Mouse (Mus musculus) activated CD4-positive, CD25-positive, alpha-beta regulatory T cell, adult 4 months (primary cell): ENCODE results near the gene Disp2. TPM values are rescaled to one million over a fixed set of nuclear protein-coding genes. Genes with fewer than 3 reads are reported as not detected.
A peak's percentile ranks its signal among the peaks of the same experiment; 100 is the strongest.

Experiments used
- ATAC-seq: one replicate; pipeline ENCODE4 v1.8.0; 2017
- polyA plus RNA-seq, 2 experiments: library from polyadenylated mRNA; unstranded; fragments of 100-300 nt; shearing (Covaris generic); gene quantifications; one replicate each; pipeline ENCODE4 v1.2.1; 2017

Gene Disp2
- polyA plus RNA-seq, 2 experiments from 2014 or later = 0.25 TPM; not detected in 1

DNA sequence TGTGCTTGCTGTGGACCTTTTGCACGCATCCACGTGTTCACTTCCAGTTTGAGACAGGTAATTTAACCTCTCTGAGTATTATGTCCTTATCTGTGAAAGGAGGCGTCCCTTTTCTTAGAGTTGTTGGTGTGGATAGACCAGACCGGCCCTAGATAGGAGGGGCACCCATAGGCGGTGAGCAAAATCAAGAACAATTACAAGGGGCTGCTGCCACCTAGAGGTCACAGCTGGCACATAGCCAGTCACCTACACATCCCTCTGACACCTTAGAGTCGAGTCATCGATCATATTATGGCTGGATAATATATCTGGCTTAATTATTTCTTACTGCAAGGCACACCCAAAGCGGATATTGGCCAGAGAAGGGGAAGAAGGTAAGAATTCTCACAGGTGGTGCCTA, 19.7 kb upstream of the Disp2 start:
- peak; percentile 81 for ATAC-seq

DNA sequence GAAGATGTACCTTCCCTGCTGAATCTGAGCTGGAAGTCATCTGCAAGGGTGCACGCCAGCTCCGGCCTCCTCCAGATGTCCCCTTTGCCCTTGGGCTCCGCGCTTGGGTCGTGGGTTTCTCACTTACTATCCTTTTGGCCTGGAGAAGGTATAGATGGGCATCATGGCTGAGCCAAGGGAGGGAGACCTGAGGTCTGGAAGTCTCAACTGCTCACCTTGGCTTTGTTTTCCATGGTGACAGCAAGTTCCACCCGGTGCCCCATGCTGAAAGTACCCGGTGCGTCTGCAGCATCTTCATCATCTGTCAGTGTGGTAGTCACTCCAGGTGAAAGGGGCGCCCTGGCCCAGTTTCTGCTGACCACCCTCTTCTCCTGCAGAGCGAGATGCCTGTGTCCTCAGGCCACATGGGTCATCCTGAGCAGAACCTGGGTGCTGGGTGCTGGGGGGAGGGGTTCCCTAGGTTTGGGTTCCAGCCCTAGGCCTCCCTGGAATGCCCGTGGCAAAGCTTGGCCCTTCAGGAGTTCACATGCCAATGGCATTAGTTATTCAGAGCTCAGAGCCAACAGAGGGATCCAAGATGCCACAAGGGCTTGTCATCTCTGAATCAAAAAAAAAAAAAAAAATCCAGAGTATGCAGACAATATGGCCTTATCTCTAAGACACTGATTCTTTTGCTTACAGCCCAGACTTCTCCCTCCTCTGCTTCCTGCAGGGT, 19.1 kb upstream of the Disp2 start:
- no peak for ATAC-seq

DNA sequence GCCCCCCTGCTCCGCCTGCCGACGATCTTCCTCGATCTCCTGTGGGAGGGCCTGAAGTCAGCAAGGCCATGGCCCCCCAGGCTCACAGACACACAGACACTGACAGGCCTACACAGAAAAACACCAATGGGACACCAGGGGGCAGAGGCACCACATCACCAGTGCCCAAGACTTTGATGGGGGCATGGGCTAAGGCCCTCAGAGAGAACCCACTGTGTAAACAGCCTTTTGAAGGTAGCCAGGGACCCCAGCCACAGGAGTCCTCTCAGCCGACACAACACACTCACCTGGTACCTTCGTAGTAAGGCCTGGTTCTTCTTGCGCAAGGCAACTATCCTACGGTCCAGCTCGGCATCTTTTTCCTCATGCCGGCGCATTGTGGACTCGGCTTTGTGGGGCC, 18.2 kb upstream of the Disp2 start:
- no peak for ATAC-seq

DNA sequence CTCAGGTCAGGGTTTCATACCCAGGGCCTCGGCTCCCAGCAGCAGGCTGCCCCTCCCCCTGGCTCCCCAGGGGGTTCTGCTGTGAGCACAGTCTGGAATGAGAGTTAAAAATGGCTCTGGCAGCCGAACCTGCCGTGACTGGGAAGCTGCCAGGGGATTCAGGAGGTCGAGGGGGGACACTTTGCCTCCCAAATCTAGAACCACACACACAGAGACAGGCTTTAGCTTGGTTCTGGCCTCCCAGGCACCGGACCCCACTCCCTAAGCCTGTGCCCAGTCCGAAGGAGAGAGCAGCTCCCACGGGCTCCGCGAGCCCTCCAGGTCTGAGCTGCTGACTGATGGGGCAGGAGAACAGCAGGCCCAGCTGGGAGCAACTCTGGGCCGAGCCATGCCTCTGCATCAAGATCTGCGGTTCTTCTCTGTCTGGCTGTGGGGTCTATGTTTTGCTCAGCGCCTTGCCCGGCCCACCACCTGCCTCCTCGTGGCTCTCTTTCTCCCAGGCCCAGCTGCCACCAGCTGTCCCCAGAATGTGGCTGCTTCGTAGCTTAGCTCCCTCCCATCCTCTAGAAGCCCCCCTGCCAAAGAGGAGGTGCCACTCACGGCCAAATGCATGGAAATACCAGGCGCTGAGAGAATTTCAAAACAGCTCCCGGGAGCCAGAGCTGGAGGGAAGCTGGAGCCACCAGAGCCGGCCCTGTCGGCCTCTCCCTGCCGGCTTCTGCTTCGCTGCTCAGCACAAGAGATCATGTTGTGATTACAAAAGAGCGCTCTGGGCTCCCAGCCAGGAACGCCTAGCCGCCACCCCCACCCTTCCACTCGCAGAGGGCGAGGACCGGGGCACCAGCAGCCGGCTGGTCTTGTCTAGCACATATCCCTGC, 17.4 kb upstream of the Disp2 start, which contains the start of gene Ccdc9b:
Ccdc9b (minus strand) TSS at position 756 of the 878 bp plus-strand sequence.
- ATAC-seq = no peak

- ATAC-seq = no peak
Observed at GRCm38 (mm10) chr2:118762784-118763148, 16.8 kb upstream of the Disp2 start.

DNA sequence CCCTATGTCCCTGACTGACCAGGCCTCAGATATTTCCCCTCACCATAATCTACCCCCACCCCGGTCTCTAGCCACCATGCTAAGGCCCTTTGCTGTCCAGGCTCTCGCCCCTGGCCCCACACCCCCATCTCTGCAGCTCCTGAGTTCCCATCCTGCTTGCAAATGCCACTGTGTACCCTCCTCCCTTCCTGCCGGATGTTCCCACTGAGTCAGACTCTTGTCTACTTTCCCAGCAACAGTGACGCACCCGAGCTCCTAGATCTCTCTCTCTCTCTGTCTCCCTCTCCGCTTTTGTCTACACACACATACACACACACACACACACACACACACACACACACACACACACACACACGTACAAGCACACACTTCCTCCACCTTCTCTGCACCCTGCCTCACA, 16.1 kb upstream of the Disp2 start:
- no peak for ATAC-seq

GRCm38 (mm10) chr2:118764094-118764831, 15.3 kb upstream of the Disp2 start:
- no peak for ATAC-seq

- ATAC-seq = no peak
Observed at GRCm38 (mm10) chr2:118764875-118765274, 14.6 kb upstream of the Disp2 start.

DNA sequence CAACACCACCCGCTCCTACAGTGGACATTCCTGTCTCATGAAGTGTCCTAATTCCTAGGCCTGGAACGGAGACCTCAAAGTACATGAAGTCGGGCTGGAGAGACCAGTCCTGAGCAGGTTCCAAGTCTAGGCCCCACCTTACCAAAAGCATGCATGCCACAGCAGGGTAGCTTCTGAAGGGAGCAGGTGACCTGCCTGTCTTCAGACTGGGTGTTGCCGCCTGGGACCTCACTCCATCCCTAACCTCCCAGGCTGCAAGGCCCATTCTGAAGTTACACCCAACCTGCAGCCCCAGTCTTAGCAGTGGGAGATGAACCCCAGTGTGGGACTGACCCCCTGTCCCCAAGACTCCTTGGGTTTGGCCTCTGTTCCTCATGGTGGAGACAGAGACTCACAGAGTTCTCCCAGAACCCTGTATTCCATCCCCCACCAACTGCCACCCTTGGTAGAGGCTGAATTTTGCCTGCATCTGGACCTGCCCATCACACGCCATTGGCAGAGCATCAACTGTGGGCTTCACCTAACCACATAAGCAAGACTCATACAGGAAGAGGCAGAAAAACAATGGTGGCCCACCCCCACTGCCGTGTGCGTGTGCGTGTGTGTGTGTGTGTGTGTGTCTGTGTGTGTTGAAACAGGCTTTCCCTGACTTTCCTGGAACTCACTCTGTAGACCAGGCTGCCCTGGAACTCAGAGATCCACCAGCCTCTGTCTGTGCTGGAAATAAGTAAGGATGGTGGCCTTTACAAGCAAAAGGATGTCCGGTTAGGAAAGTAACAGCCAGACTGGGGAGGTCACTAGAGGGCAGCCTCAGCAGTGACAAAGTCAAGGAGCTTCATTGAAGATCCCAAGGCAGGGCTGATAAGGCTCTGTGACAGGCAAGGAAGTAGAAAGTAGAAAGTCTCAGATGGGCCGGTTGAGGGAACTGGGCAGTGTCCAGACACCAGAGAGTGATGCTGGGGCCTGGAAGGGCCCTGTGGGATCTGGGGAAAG, 13.2 kb upstream of the Disp2 start:
- no peak for ATAC-seq

DNA sequence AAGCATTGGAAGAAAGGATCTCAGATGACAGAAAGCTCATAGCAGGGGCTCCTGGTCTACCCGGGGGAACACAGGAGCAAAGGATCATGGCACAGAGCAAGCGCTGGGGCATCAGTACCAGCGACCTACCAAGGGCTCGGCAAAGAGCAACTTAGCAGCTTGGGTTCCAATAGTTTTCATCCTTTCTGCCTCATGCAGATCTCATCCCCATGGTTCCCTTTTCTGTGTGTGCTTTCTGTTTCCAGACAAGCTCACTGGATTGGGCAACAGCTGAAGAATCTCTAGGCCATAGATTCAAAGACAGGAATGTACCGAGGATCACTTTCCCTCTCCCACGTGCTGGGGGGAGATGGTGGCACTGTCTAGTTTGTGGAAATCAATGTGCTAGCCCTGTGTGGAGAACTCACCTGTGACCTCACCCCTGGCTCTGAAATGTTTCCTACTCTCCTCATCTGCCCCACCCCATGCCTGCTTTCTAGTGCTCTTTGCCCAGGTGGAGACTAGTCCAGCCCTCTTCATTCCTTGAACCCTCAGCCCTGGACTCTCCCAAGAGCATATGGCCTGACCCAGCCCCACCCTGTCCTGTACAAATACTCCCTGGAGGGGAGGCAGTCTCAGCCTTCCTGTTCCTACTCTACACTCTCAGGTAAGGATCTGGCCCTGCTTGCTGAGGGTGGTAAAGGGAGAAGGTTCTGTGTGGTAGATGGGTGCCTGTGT, 7.2 kb upstream of the Disp2 start, which contains the start of gene Phgr1:
Phgr1 (plus strand) TSS at position 612 of the 717 bp plus-strand sequence.
- no peak for ATAC-seq

DNA sequence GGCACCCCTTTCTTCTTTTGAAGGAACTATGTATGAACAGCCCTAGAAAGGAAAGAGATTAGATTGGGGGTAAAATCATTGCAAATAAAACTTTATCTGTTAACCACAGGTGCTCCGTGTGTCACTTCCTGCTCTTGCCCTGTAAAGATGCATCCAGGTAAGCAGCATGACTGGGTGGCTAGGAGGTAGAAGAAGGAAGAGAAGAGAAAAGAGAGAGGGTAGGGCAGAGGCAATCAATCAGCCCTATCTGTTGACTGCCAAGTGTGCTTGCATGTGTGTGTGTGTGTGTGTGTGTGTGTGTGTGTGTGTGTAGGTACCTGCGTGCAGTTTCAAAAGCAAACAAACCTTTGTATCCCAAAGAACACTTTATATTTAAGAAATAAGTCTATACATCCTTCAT, 5.0 kb upstream of the Disp2 start:
- ATAC-seq = no peak

DNA sequence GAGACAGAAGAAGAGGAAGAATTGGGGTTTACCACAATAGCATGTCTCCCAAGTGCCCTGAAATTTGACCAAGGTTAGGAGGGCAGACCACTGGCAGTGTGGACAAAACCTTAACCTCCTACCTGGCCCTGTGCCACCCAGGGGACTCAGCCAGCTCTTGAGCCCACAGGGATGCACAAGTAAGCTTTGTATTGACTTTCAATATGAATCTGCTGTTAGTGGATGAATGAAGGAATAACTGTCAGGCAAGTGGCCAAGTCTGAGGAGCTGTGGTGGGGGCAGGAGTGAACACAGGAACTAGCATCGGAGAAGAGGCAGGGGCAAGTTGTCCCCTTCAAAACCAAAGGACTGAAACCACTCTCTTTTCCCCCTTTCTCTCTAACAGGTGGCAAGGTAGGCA, 4.1 kb upstream of the Disp2 start:
- ATAC-seq = no peak

DNA sequence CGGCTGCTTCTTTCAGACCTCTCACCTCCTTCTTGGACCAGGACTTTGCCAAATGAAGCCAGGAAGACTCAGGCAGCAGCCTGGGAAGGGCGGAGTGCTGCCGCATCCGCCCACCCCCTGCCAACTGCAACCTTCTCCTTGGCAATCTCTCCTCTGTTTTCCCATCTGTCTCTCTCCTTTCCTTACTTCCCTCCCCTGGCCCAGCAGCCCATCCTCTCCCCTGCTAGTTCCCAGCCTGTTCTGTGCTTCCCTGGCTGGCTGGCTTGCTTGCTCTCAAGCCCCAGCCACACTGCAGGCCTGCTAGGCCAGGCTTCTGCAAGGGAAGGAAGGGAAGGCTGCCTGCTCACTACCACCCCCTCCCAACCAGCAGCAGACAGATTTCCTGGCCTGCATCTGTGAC, 3.7 kb upstream of the Disp2 start:
- ATAC-seq = no peak

- ATAC-seq = no peak
Observed at GRCm38 (mm10) chr2:118776295-118776694, 3.2 kb upstream of the Disp2 start.

DNA sequence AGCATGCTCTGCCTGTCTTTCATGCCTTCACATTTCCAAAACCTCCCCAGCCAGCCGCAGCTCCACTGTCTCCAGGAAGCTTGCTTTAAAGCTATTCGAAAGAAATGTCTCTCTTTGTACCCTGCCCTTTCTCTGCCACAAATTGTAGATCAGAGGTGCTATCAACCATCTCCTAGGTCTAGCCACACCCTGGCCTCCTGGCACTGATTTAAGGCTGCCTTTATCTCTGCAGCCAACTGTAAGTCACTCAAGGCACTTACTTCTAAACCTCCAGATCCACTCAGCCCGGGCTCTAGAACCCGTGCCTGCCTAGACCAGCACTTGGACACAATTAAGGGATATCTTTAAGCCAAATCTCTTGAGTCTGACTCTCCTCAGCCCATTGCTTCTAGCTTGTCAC, 1.1 kb upstream of the Disp2 start:
- ATAC-seq = no peak

GRCm38 (mm10) chr2:118779065-118779464, 454 bp upstream of the Disp2 start:
- ATAC-seq = no peak

GRCm38 (mm10) chr2:118781115-118781514, 1.6 kb downstream of the Disp2 start:
- no peak for ATAC-seq

- ATAC-seq = no peak
Observed at GRCm38 (mm10) chr2:118782303-118782702, 2.8 kb downstream of the Disp2 start.

GRCm38 (mm10) chr2:118783093-118783492, 3.6 kb downstream of the Disp2 start:
- no peak for ATAC-seq

- ATAC-seq = no peak
Observed at GRCm38 (mm10) chr2:118783663-118784062, 4.1 kb downstream of the Disp2 start.

GRCm38 (mm10) chr2:118786525-118786924, 7.0 kb downstream of the Disp2 start:
- ATAC-seq = no peak
